Mouse (Mus musculus) adrenal gland, adult 10 weeks (tissue): Measurements from ENCODE around the gene Lrrc30. TPM values are rescaled to one million over a fixed set of nuclear protein-coding genes. Genes with fewer than 3 reads are reported as not detected.

Experiments
- polyA plus RNA-seq: library from polyadenylated mRNA; stranded (reverse); fragments of 350-450 nt; fragmentation: Illumina TruSeq; extraction: RNeasy Lipid Tissue Mini Kit (QIAGEN cat#74804); gene quantifications from one replicate; pipeline ENCODE4 v1.2.3, GENCODE M21; 2014; ENCODE audit warnings: low read depth, low replicate concordance

The Lrrc30 gene
- polyA plus RNA-seq: 0.76 TPM

GRCm38 (mm10) chr17:67632676-67633339 is at the start of gene Lrrc30:
Gene Lrrc30, minus strand, starts transcription at chr17:67632723.

Other genes starting within 250 kb of the Lrrc30 start
- gene Lama1, start 64.5 kb upstream of the Lrrc30 start, polyA plus RNA-seq: 0.93 TPM